Mouse (Mus musculus) thymus, postnatal 0 days (tissue): Measurements from ENCODE around the gene Rpl11. TPM values are rescaled to one million over a fixed set of nuclear protein-coding genes. Genes with fewer than 3 reads are reported as not detected.

ENCODE experiments used
- DNase-seq: peaks from one replicate; pipeline ENCODE4 v3.0.0-alpha.2; 2015; ENCODE audit warnings: low spot score
- polyA plus RNA-seq: library from polyadenylated mRNA; unstranded; fragments of >200 nt; fragmentation: Nextera tagmentation; extraction: Ambion mirVana; gene quantifications from 2 replicates; pipeline ENCODE4 v1.2.1, GENCODE M21; 2015

Gene Rpl11
- polyA plus RNA-seq, 1 experiment from 2014 or later: 717 TPM

DNA sequence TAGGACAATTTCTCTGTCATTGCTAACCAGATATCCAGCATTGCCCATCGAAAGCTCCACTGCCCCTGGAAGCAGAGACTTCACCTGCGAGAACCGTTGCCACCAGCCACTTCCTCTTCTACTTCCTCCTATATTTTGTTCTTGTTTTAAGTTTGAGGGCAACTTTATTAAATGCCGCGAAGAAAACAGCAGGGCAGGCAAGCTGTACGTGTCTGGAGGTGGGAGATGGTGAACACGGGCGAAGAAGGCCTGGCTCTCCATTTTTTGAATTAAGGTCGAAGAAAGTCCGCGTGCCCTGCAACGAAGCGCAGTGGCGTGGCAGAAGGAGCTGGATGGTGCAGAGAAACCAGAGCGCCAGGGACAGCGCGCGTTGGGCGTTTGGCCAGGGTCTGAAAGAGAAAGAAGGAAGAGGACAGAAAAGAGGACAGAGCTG, 25.1 kb downstream of the Rpl11 start:
- peak; percentile 52 for DNase-seq

DNA sequence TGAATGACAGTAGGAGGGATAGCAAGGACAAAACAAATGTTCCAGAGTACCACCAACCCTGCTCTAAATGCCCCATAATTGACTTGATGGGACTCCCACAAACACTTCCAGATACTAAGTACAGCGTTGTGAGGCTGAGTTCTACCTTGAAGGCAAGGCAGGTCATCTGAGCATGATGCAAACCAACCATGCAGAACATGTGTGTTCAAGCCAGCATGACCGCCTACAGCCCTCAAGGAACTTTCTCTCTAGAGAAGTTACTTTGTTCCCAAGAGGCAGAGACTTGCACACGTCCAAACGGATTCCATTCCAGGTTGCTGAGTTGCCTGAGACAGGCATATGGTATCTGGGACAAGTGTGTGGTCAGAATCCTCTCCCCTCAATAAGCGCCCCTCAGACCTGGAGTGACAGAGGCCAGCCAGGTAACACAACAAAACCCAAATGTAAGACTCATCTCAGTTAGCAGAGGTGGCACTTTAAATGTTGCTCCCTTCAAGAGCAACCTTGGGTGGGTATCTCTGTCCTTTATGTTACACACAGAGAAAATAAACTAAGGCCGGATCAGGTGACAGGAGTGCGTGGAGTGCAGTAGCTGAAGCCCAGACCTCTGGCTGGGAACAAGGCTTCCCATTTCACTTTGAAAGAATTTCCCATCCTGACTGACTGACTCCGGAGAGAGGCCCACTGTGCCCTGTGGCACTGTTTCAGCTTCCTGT, 25.7 kb downstream of the Rpl11 start:
- no peak for DNase-seq

DNA sequence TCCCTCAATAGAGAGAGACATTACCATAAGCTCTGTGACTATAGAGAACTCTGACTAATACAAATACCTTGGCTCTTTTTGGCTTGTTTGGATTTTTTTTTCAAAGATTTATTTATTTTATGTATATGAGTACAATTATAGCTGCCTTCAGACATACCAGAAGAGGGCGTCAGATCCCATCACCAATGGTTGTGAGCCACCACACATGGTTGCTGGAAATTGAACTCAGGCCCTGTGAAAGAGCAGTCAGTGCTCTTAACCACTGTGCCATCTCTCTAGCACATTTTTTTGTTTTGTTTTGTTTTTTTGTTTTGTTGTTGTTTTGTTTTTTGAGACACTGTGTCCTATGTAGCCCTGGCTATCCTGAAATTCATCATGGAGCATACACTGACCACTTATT, 27.9 kb downstream of the Rpl11 start:
- DNase-seq: no peak

DNA sequence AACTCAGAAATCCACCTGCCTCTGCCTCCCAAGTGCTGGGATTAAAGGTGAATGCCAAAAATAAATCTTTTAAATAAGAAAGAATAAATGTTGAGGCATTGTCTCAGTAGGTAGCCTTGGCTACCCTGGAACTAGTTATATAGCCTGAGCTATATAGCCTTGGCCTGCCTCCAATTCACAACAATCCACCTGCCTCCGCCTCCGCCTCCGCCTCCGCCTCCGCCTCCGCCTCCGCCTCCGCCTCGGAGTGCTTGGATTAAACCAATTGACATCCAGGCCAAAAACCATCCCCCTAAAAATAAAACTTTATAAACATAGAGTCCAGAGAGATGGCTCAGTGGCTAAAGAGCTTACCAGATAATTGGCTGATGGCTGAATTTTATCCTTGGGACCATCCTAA, 30.3 kb downstream of the Rpl11 start:
- no peak for DNase-seq

DNA sequence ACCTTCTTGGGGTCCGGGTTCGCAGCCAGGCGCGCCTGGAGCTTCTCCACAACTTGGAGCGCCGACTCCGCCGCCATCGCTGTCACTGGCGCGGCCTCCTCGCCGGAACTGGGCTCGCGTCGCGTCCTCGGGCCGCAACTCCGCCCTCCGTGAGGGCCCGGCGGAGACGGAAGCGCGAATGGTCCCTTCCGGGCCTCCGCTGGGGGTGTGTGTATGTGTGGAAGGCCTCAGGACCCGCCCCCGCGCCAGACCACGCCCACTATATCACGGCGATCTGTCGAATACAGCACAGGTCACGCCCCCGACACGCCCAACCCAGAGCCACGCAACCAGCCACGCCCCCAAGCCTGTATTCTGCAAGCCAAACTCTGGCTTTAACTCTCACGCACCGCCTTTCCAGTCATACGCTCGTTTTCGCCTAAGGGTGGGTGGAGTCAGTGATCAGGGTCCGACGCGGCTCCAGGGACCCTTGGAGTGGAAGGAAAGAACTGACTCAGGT, 31.6 kb downstream of the Rpl11 start, which contains the start of gene Eloa:
Gene Eloa, minus strand, starts transcription at position 215 of the 499 bp plus-strand sequence.
- DNase-seq: peak; percentile 99

DNA sequence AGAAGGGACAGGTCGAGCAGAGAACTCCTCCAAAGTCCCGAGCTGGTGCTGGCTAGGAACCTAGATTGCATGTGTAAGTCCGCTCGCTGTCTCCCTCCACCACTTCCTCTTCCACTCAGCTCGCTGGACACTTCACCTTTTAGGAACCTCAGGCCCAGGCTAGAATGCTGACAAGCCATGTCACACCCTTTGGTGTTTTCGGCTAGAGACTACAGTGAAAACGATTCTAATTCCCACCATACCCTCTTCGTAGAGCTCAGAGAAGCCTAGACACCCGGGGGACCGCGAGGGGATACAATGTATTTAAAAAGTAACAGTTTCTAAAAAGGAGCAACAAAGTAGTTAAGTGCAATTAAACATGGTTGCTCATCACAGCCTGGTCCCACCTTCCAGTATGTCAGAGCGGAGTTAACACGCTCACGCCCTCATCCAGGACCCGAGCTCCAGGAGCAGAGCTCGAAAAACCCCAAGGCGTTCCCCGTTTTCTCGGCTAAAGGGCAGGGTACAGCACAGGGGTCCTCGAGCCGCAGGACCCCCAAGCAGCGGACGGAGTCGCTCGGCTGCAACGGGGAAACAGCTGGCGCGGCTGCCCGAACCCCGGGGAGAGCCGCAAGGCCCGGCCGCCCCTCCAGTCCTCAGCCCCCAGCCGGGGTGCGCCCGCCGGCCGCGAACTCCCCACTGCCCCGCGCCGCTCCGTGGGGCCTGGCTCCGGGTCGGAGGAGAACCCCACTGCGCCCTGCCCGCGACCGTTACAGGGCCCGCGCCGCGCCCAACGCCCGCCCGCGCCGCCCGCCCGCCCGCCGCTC, 32.3 kb downstream of the Rpl11 start:
- DNase-seq: peak; percentile 23

DNA sequence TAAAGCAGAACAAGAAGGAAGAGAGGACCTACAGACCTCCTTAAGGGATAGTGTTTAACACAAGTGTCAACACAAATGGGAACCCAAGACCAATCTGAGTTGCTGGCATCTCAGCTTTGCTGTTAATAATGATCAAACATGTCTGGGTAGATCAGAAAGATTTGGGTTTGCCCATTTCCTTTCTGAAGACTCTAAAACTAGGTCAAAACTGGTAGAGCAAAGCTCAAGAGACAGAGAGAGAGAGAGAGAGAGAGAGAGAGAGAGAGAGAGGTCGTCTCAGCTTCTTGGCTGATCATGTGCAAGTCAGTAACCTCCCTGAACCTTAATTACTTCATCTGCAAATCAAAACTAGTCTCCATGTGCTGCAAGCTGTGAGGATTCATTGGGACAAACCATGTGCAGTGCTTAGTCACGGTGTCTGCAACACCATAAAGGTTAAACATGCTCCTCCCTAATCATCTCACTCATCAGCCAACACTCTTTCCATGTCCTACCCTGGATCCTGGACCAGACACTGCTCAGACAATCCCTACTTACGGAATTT, 37.1 kb downstream of the Rpl11 start:
- peak; percentile 56 for DNase-seq

DNA sequence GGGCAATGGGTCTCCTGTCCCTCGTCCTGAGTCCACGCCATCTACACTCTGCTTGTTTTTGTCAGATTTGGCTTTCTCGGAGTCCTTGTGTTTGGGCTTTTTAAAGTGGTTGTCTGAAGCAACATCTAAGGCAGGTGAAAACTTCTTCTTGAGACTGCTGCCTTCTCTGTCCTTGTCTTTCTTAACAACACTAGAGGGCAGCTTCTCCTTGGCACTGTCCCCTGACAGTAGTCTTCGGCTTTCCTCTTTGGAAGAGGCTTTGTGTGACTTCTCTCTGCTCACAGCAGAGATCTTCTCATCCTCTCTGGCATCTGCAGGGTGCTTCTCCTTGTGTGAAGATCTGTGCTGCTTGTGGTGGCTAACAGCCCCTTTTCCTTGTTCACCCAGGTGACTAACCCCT, 42.6 kb downstream of the Rpl11 start:
- DNase-seq: no peak

DNA sequence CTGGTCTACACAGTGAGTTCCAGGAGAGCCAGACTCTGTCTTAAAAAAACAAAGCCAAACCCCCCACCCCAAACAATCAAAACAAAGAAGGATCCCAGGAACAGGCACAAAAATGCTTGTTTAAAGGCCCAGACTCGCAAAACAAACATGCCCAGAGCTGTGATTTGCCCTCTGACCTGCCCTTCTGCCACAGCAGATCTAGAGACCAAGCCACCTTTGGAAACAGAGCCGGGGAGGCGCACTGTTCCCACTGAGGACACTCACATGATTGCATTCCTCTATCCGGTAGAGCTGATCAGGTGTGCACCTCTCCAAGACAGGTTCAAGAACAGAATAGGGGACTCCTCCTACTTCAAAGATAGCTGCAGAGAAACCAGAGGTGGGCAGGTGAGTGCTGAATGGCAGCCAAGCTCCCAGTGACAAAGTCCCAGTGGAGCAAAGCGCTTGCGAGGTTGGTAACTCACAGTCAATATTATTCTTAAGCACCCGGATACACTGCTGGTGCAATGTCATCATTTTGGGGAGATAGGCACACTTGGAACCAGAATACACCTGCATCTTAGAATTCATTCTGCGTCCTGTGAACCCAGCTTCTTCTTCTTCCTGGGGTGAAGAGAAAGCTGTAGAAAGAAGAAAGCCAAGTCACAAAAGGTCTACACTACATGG, 44.3 kb downstream of the Rpl11 start:
- no peak for DNase-seq

DNA sequence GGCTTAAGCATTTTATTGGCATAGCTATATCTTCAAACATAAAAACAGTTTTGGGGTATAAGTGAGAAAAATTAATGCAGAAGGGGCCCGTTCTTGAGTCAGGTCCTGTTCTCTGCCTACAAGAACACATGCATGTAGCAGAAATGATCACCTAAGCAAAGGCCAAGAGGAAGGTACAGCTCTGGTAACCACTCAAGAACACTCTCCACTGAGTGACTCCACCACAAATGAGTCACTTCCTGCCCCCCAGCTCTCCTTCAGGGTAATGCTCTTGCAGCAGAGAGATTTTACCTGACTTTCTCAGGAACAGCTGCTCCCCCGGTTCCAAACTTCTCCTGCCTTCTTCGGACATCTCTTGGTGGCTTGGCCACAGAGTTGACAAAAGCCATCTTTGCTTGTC, 46.4 kb downstream of the Rpl11 start:
- DNase-seq: no peak

DNA sequence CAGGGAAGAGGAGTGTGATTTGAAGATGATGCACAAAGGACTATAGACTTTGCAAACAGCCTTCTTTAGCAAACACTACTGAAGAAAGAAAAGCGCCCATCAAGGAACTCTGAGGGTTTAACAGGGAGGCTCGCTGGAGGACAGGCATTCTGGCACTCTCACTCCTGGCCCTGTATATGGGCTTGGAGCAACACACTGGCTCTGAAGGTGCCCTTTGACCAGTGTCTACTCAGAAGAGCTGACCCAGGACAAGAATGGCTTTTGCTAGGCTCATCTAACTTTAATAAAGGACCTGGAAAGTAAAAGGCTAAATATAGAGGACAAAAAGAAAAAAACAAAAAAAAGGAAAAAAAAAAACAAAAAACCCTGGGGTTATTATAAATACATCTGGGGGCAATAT, 48.3 kb downstream of the Rpl11 start:
- DNase-seq: no peak

DNA sequence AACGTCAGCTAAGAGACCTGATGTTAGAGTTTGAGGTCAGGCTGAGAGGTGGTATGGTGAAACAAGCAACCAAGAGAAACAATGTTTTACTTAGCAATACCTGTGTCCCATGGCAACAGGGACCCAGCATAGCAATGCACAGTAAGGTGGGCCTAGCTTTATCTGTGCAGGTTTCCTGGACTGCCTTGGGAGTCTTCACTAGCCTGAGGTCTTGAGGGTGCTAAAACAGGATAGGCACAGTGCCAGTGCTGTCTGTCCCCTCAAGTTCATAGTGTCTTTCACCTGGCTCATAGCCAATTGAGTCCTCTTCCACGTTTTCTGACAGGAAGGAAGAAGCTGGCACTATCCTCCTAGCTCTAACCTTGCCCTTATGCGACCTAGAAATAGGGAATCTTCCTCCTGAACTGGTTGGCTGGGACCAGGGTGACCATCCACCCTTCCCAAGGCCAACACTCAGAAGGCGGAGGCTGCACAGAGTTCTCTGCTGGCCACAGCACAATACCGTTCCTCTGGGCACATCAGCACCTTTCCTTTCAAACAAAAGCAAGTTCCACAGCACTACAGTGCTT, 49.0 kb downstream of the Rpl11 start:
- DNase-seq: no peak

DNA sequence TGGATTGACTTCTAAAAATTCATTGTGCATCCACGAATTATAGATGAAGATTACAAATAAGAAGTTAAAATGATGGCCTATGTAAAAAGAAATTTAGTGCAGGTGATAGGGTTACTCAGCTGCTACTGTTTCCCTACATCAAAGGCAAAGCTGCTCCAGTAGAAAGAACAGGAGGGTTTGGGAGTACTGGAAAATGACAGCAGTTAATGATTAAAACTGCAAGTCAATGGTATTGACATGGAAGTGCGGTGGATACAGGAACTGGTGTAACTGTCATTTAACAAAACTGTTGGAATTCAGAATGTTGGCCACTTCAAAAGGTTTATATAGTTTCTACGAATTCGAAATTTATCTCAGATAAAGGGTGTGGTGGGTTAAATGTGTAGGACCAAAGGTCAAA, 58.1 kb downstream of the Rpl11 start:
- no peak for DNase-seq

DNA sequence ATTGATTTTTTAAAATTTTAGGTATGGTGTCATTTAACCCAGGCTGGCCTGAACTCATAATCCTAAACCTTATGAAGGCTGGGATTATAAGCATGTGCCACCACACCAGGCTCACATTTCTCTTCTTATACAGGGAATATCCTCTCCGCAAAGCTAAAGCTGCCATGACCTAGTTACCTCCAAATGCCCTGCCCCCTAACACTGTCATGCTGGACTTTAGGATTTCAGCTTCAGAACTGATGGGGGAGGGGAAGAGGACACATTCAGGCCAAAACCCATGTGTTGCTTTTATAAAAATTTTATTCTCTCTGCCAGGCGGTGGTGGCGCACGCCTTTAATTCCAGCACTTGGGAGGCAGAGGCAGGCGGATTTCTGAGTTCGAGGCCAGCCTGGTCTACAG, 59.3 kb downstream of the Rpl11 start:
- DNase-seq: no peak

DNA sequence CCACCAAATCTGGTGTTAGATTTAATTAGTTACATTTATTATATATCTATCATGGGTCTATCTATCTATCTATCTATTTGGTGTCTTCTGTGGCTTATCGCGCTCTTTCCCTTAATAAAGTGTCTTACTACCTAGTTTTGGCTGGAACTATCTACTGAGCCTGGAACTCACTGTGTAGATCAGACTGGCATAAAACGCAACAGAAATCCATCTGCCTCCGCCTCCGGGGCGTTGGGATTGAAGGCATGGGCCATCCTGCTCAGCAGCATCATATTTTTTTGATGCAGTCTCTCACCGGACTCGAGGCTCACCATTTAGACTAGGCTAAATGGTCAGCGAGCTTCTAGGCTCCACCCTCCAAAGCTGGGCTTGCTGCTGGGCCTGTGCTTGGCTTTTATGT, 65.5 kb downstream of the Rpl11 start:
- no peak for DNase-seq

DNA sequence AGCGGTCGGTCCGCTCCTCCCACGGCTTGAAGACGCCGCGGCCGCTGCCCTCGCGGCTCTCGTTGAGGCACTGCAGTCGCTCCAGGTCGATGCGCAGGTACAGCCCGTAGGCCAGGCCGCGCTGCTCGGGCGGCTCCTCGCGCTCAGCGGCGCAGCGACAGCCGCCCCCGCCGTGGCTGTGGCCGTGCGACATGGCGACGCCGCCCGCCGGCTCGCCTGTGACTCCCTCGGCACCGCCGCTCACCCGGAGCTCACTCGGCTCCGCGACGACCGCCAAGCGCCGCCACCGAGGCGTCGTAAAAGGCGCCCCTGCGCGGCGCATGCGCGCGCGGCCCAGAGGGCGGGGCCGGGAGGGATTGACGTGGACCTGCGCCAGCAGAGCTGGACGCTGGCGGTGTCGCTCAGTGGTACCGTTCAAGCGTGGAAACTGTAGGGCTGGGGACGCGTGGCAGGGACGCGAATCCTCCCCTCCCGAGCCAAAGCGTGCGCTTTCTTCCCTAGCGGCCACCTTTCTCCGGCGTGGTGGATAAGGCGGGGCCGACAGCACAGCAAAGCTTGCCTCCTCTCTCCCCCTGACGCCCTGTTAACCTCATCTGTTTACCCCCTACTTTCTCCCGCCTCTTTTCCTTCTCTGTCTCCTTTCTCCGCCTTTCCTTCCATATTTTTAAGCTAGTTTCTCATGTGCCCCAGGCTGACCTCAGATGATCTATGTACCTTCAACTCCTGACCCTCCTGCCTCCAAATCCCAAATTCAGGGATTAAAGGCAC, 66.1 kb downstream of the Rpl11 start, which contains the start of gene Pithd1:
Gene Pithd1, minus strand, starts transcription at position 322 of the 768 bp plus-strand sequence.
- DNase-seq: peak; percentile 94

DNA sequence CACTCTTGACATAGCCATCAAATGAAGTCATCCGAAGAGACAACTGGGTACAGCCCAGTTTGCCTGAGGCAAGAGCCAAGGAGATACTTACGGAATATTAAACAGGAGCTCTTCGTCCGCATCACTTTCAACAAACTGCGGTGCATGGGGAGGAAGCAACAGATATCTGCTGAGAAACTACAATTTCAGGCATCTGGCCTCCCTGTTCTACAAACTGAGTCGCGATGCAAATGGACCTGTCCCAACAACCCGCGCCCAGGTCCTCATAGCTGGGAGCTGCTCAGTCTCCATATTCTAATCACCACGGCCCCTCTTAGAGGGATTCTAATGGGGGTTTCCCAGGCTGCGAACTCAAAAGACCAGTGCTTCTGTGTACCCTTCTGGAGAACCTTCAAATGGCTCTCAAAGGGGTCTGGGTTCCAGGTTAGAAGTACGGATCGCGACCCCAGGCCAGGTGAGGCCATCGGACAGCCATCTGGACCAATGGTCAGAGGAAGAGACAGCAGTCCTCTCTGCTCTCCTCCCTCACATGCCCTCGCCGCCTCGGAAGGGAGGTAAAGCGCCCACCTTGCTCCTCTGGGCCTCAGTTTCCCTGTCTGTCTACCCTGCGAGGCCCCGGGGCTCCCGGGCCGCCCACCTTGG, 66.8 kb downstream of the Rpl11 start:
- DNase-seq: no peak

DNA sequence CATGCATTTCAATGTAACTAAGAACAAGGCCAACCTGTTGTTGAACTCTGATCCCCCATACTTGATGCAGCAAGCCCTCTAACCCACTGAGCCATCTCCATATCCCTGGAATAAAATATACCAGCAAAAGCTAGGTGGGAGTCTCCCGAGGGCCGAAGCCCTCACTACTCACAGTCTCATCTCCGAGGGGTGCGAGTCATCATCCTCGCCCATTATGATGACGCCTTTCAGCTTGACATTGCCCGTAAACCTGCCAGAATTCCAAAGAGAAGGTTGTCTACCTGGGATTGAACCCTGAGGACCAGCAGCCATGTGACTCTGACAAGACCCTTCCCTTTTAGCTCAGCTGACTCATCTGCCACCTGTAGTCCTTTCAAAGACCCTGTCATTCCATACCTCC, 67.5 kb downstream of the Rpl11 start:
- DNase-seq: no peak

DNA sequence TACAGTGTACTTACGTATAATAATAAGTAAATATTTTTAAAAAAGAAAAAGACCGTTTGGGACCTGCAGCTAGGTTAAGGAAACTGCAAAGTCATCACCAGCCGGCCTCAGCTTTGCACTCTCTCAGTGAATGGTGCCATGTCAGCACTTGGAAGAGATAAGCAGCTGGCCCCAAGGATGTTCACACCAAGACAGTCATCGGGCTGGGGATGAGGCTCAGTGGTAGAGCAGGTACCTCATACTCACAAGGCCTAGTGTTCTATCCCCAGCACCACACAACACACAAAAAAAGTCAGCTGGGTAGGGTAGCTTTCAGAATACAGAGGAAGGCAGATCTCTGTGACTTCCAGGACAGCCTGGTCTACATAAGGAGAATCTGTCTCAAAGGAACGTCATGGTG, 68.0 kb downstream of the Rpl11 start:
- DNase-seq: no peak

DNA sequence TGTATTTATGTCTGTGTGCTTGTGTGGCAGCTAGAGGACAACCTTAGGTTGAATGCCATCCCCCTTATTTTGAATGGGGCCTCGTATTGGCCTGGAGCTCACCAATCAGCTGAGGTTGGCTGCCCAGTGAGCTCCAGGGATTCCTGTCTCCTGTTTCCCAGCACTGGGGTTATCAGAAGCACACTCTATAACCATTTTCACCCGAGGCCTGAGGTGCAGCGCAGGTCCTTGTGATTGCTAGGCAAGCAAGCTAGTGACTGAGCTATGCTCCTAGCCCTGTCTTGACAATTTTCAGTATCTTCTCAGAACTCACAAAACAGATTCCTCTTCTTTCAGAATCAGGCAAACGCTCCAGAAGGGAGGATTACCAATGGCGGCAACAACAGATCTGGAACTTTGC, 68.7 kb downstream of the Rpl11 start:
- DNase-seq: no peak
